Mouse (Mus musculus): ENCODE measurements around the gene Sfxn4. TPM values are rescaled to one million over a fixed set of nuclear protein-coding genes. Genes with fewer than 3 reads are reported as not detected.

The Sfxn4 gene
- total RNA-seq, 1 experiment: 1.2 TPM

DNA sequence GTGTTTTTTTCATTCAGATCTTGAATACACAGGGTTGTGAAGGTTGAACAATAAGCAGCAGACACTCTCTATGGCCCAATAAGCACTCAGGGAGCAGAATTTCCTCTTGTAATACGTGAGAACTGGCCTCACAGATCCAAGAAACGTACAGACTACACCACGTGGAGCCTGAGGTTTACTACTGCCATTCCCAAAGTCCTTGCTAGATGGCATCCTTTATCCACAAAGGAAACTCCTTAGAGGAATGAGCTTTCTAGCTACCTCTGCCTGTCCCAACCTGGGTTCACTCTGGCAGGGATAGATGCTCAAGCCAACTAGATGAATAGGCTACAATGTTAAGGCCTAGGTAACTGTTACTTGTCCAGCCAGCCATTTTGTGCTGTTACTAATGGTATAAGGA is 21.9 kb upstream of the Sfxn4 start:
- no peak overlapping the region for H3K4me3 ChIP-seq (ENCODE audit: insufficient read depth in 1 of 2, low read depth in 1 of 2, low read length in 2 of 2, poor library complexity in 1 of 2, severe bottlenecking in 1 of 2)
- H3K27ac ChIP-seq (ENCODE audit: insufficient read depth, low read depth, low read length, poor library complexity, severe bottlenecking): no peak overlapping the region
- no peaks in the 10 kb centered on the region for H3K4me1 ChIP-seq (ENCODE audit: control insufficient read depth in 2 of 2, insufficient read depth in 2 of 2, low read length in 2 of 2, poor library complexity in 1 of 2)
- in situ Hi-C loops (cut with MboI; ENCODE audit: low sequenced_read_pairs in 2 of 2, unreplicated experiment in 2 of 2): loop anchor here in 1 of 2 experiments (10.0 kb wide), 1 partner anchor 202 kb away; no protein-coding TSS in a partner anchor
- TF ChIP-seq ZC3H11A (IDR thresholded peaks at IDR 0.05; ENCODE audit: borderline replicate concordance, low read depth, low read length) (peak; percentile 48; the same call in 1 of the 2 replicates), ZNF384 (IDR thresholded peaks at IDR 0.05; ENCODE audit: low read depth, low read length) (no peak), CHD2 (IDR thresholded peaks at IDR 0.05; ENCODE audit: low read depth, low read length) (no peak), HCFC1 (IDR thresholded peaks at IDR 0.05; ENCODE audit: borderline replicate concordance, insufficient read depth, low read length) (no peak), MAFK (IDR thresholded peaks at IDR 0.05; ENCODE audit: insufficient read depth, low read depth, low read length) (no peak)
- H3K9ac ChIP-seq (ENCODE audit: insufficient read depth, low read depth, low read length, poor library complexity, severe bottlenecking): no peak overlapping the region
- DNase-seq (ENCODE audit: low read depth, low spot score): peak; percentile 39
- no peaks in the 10 kb centered on the region for H3K36me3 ChIP-seq (ENCODE audit: control insufficient read depth, insufficient read depth, low read length, poor library complexity, severe bottlenecking)
- no peaks in the 10 kb centered on the region for H3K9me3 ChIP-seq (ENCODE audit: control insufficient read depth, insufficient read depth, low read depth, low read length)

DNA sequence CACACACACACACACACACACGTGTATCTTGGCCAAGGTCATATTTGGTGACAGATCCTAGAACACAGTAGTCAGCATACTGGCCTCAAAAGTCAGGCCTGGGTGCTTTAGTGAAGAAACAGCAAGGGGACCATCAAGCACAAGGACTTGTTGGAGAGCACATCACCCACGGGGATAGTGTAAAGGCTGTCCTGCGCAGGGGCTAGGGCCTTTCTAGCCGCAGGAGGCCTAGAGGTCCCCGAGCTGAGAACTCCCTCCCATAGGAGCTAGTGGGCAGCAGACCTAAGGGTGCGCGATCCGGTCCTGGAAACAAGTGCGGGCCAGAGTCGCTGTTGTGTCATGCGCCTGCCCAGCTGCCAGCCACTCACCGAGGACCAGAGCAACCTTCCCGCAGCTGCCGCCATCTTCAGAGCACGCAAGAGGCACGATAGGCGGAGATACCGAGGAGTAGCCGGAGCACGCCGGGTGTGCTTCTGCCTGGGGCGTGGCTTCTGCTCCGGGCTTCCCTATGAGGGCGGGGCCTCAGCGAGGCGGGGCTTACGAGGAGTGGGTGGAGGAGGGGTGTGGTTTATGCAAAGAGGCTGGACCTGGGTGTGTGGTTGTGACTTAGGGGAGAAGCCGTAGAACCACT is 12.9 kb upstream of the Sfxn4 start, which contains the start of gene Prdx3:
Prdx3 (minus strand) TSS at position 493 of the 631 bp plus-strand sequence.
- DNase-seq (ENCODE audit: low read depth, low spot score): peak; percentile 94
- Histone ChIP-seq H3K4me3 (ENCODE audit: insufficient read depth in 1 of 2, low read depth in 1 of 2, low read length in 2 of 2, poor library complexity in 1 of 2, severe bottlenecking in 1 of 2) (peak within 1 kb of the TSS; percentile 78 to 99), H3K36me3 (ENCODE audit: control insufficient read depth, insufficient read depth, low read length, poor library complexity, severe bottlenecking) (peaks cover 4% of the 10 kb centered on the region; the same call in 1 of the 2 replicates), H3K4me1 (ENCODE audit: control insufficient read depth in 2 of 2, insufficient read depth in 2 of 2, low read length in 2 of 2, poor library complexity in 1 of 2) (peaks cover 0 to 2% of the 10 kb centered on the region in 2 experiments; a peak in 1 of 4 replicates), H3K27ac (ENCODE audit: insufficient read depth, low read depth, low read length, poor library complexity, severe bottlenecking) (peak within 1 kb of the TSS; percentile 55; the same call in 1 of the 2 replicates), H3K9ac (ENCODE audit: insufficient read depth, low read depth, low read length, poor library complexity, severe bottlenecking) (peak within 1 kb of the TSS; percentile 95), H3K9me3 (ENCODE audit: control insufficient read depth, insufficient read depth, low read depth, low read length) (no peaks in the 10 kb centered on the region)
- TF ChIP-seq MAFK (IDR thresholded peaks at IDR 0.05; ENCODE audit: insufficient read depth, low read depth, low read length) (no peak), ZC3H11A (IDR thresholded peaks at IDR 0.05; ENCODE audit: borderline replicate concordance, low read depth, low read length) (no peak), HCFC1 (IDR thresholded peaks at IDR 0.05; ENCODE audit: borderline replicate concordance, insufficient read depth, low read length) (peak; percentile 62; the same call in 1 of the 2 replicates), CHD2 (IDR thresholded peaks at IDR 0.05; ENCODE audit: low read depth, low read length) (no peak), ZNF384 (IDR thresholded peaks at IDR 0.05; ENCODE audit: low read depth, low read length) (no peak)
- in situ Hi-C loops (cut with MboI; ENCODE audit: low sequenced_read_pairs in 2 of 2, unreplicated experiment in 2 of 2): no loop called here

DNA sequence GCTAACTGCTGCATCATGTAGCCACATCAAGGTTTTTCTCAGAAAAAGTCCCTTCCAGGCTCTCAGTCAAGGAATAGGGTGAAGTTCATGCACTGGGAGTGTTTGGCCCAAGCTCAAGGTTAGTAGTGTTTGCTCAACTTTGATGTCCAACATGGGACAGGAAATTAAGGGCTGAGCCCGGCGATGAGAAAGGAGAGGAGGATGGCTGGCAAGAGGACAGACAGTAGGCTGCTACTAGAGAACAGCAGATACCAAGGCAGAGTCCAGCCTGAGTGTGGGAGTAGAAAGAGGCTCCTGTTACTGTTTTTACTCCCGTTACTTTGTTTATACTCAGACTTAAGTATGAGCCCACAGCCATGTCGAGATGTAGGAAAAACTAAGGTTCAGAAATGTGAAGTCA is 12.2 kb upstream of the Sfxn4 start:
- Histone ChIP-seq H3K9me3 (ENCODE audit: control insufficient read depth, insufficient read depth, low read depth, low read length) (no peaks in the 10 kb centered on the region), H3K36me3 (ENCODE audit: control insufficient read depth, insufficient read depth, low read length, poor library complexity, severe bottlenecking) (peaks cover 5% of the 10 kb centered on the region; the same call in 1 of the 2 replicates), H3K9ac (ENCODE audit: insufficient read depth, low read depth, low read length, poor library complexity, severe bottlenecking) (peak overlapping the region; percentile 95), H3K4me1 (ENCODE audit: control insufficient read depth in 2 of 2, insufficient read depth in 2 of 2, low read length in 2 of 2, poor library complexity in 1 of 2) (peaks cover 0 to 2% of the 10 kb centered on the region in 2 experiments; a peak in 1 of 4 replicates), H3K4me3 (ENCODE audit: insufficient read depth in 1 of 2, low read depth in 1 of 2, low read length in 2 of 2, poor library complexity in 1 of 2, severe bottlenecking in 1 of 2) (peak overlapping the region; percentile 78 to 99), H3K27ac (ENCODE audit: insufficient read depth, low read depth, low read length, poor library complexity, severe bottlenecking) (no peak overlapping the region)
- in situ Hi-C loops (cut with MboI; ENCODE audit: low sequenced_read_pairs in 2 of 2, unreplicated experiment in 2 of 2): no loop called here
- no peak for TF ChIP-seq MAFK (IDR thresholded peaks at IDR 0.05; ENCODE audit: insufficient read depth, low read depth, low read length)
- no peak for TF ChIP-seq HCFC1 (IDR thresholded peaks at IDR 0.05; ENCODE audit: borderline replicate concordance, insufficient read depth, low read length)
- no peak for TF ChIP-seq ZC3H11A (IDR thresholded peaks at IDR 0.05; ENCODE audit: borderline replicate concordance, low read depth, low read length)
- no peak for TF ChIP-seq ZNF384 (IDR thresholded peaks at IDR 0.05; ENCODE audit: low read depth, low read length)
- no peak for TF ChIP-seq CHD2 (IDR thresholded peaks at IDR 0.05; ENCODE audit: low read depth, low read length)
- no peak for DNase-seq (ENCODE audit: low read depth, low spot score)

DNA sequence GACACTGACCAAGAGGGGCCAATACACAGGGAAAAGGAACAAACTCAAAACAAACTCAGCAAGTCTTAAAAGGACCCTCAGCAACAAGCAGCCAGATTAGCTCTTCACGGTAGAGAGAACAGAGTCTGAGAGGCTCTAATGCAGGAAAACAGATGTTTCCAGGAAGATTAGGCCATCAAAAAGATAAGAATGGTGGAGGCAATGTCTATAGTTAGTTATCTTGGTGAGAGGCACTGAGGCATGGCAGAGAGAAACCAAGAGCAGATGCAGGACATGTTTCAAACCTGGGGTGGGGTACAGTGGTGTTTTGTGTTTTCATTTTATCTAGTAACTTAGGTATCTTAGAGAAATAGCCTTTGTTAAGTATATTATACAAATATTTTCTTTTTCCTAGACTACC is 11.0 kb upstream of the Sfxn4 start:
- Histone ChIP-seq H3K4me1 (ENCODE audit: control insufficient read depth in 2 of 2, insufficient read depth in 2 of 2, low read length in 2 of 2, poor library complexity in 1 of 2) (peaks cover 0 to 2% of the 10 kb centered on the region in 2 experiments; a peak in 1 of 4 replicates), H3K36me3 (ENCODE audit: control insufficient read depth, insufficient read depth, low read length, poor library complexity, severe bottlenecking) (peaks cover 10% of the 10 kb centered on the region; the same call in 1 of the 2 replicates), H3K4me3 (ENCODE audit: insufficient read depth in 1 of 2, low read depth in 1 of 2, low read length in 2 of 2, poor library complexity in 1 of 2, severe bottlenecking in 1 of 2) (no peak overlapping the region), H3K27ac (ENCODE audit: insufficient read depth, low read depth, low read length, poor library complexity, severe bottlenecking) (no peak overlapping the region), H3K9ac (ENCODE audit: insufficient read depth, low read depth, low read length, poor library complexity, severe bottlenecking) (no peak overlapping the region), H3K9me3 (ENCODE audit: control insufficient read depth, insufficient read depth, low read depth, low read length) (no peaks in the 10 kb centered on the region)
- no peak for DNase-seq (ENCODE audit: low read depth, low spot score)
- in situ Hi-C loops (cut with MboI; ENCODE audit: low sequenced_read_pairs in 2 of 2, unreplicated experiment in 2 of 2): no loop called here
- TF ChIP-seq HCFC1 (IDR thresholded peaks at IDR 0.05; ENCODE audit: borderline replicate concordance, insufficient read depth, low read length) (no peak), ZC3H11A (IDR thresholded peaks at IDR 0.05; ENCODE audit: borderline replicate concordance, low read depth, low read length) (no peak), CHD2 (IDR thresholded peaks at IDR 0.05; ENCODE audit: low read depth, low read length) (no peak), ZNF384 (IDR thresholded peaks at IDR 0.05; ENCODE audit: low read depth, low read length) (no peak), MAFK (IDR thresholded peaks at IDR 0.05; ENCODE audit: insufficient read depth, low read depth, low read length) (no peak)

Data from ES-E14 (cell line).